Mouse (Mus musculus): ENCODE results near the gene Ntf5. TPM values are rescaled to one million over a fixed set of nuclear protein-coding genes. Genes with fewer than 3 reads are reported as not detected.
A peak's percentile ranks its signal among the peaks of the same experiment; 100 is the strongest.

Ntf5 gene
- 0.79 TPM in 1 of 2 replicates, not detected in the other for total RNA-seq (2017)

GRCm38 (mm10) chr7:45413113-45413863, at the start of gene Ntf5:
TSS of gene Ntf5 (plus strand) at chr7:45413695.
- no peak for ATAC-seq (replicated peaks in 1 of 2; ENCODE audit: insufficient read depth in 1 of 2, low FRiP score in 2 of 2, low TSS enrichment in 1 of 2, low read depth in 1 of 2, poor library complexity in 2 of 2, severe bottlenecking in 2 of 2)

- ATAC-seq (replicated peaks in 1 of 2; ENCODE audit: insufficient read depth in 1 of 2, low FRiP score in 2 of 2, low TSS enrichment in 1 of 2, low read depth in 1 of 2, poor library complexity in 2 of 2, severe bottlenecking in 2 of 2), result no peak
These were observed 49.5 kb upstream of the Ntf5 start for GRCm38 (mm10) chr7:45363983-45364382.

GRCm38 (mm10) chr7:45365742-45366651, 47.5 kb upstream of the Ntf5 start:
- ATAC-seq (replicated peaks in 1 of 2; ENCODE audit: insufficient read depth in 1 of 2, low FRiP score in 2 of 2, low TSS enrichment in 1 of 2, low read depth in 1 of 2, poor library complexity in 2 of 2, severe bottlenecking in 2 of 2), result no peak

- no peak for ATAC-seq (replicated peaks in 1 of 2; ENCODE audit: insufficient read depth in 1 of 2, low FRiP score in 2 of 2, low TSS enrichment in 1 of 2, low read depth in 1 of 2, poor library complexity in 2 of 2, severe bottlenecking in 2 of 2)
These were observed 46.9 kb upstream of the Ntf5 start, which contains the start of gene Ppfia3 for GRCm38 (mm10) chr7:45366652-45367019. TSS of gene Ppfia3 (minus strand) at chr7:45367019.

- ATAC-seq (replicated peaks in 1 of 2; ENCODE audit: insufficient read depth in 1 of 2, low FRiP score in 2 of 2, low TSS enrichment in 1 of 2, low read depth in 1 of 2, poor library complexity in 2 of 2, severe bottlenecking in 2 of 2), result peak; percentile 87 to 88
These were observed 46.2 kb upstream of the Ntf5 start for GRCm38 (mm10) chr7:45367020-45367880.

GRCm38 (mm10) chr7:45368178-45368577, 45.3 kb upstream of the Ntf5 start:
- no peak for ATAC-seq (replicated peaks in 1 of 2; ENCODE audit: insufficient read depth in 1 of 2, low FRiP score in 2 of 2, low TSS enrichment in 1 of 2, low read depth in 1 of 2, poor library complexity in 2 of 2, severe bottlenecking in 2 of 2)

GRCm38 (mm10) chr7:45369022-45369745, 44.3 kb upstream of the Ntf5 start:
- ATAC-seq (replicated peaks in 1 of 2; ENCODE audit: insufficient read depth in 1 of 2, low FRiP score in 2 of 2, low TSS enrichment in 1 of 2, low read depth in 1 of 2, poor library complexity in 2 of 2, severe bottlenecking in 2 of 2), result no peak

GRCm38 (mm10) chr7:45369836-45370474, 43.5 kb upstream of the Ntf5 start:
- no peak for ATAC-seq (replicated peaks in 1 of 2; ENCODE audit: insufficient read depth in 1 of 2, low FRiP score in 2 of 2, low TSS enrichment in 1 of 2, low read depth in 1 of 2, poor library complexity in 2 of 2, severe bottlenecking in 2 of 2)

GRCm38 (mm10) chr7:45370475-45371311, 42.8 kb upstream of the Ntf5 start, which contains the start of gene Lin7b:
TSS of gene Lin7b (minus strand) at chr7:45370583.
- ATAC-seq (replicated peaks in 1 of 2; ENCODE audit: insufficient read depth in 1 of 2, low FRiP score in 2 of 2, low TSS enrichment in 1 of 2, low read depth in 1 of 2, poor library complexity in 2 of 2, severe bottlenecking in 2 of 2), result peak; percentile 75 to 76

- no peak for ATAC-seq (replicated peaks in 1 of 2; ENCODE audit: insufficient read depth in 1 of 2, low FRiP score in 2 of 2, low TSS enrichment in 1 of 2, low read depth in 1 of 2, poor library complexity in 2 of 2, severe bottlenecking in 2 of 2)
These were observed 41.1 kb upstream of the Ntf5 start for GRCm38 (mm10) chr7:45372371-45372770.

- no peak for ATAC-seq (replicated peaks in 1 of 2; ENCODE audit: insufficient read depth in 1 of 2, low FRiP score in 2 of 2, low TSS enrichment in 1 of 2, low read depth in 1 of 2, poor library complexity in 2 of 2, severe bottlenecking in 2 of 2)
These were observed 38.9 kb upstream of the Ntf5 start for GRCm38 (mm10) chr7:45374620-45375019.

- ATAC-seq (replicated peaks in 1 of 2; ENCODE audit: insufficient read depth in 1 of 2, low FRiP score in 2 of 2, low TSS enrichment in 1 of 2, low read depth in 1 of 2, poor library complexity in 2 of 2, severe bottlenecking in 2 of 2), result no peak
These were observed 37.4 kb upstream of the Ntf5 start for GRCm38 (mm10) chr7:45376057-45376456.

GRCm38 (mm10) chr7:45386077-45386476, 27.4 kb upstream of the Ntf5 start:
- ATAC-seq (replicated peaks in 1 of 2; ENCODE audit: insufficient read depth in 1 of 2, low FRiP score in 2 of 2, low TSS enrichment in 1 of 2, low read depth in 1 of 2, poor library complexity in 2 of 2, severe bottlenecking in 2 of 2), result no peak

GRCm38 (mm10) chr7:45395129-45395541, 18.4 kb upstream of the Ntf5 start:
- peak; percentile 35 to 53 for ATAC-seq (replicated peaks in 1 of 2; ENCODE audit: insufficient read depth in 1 of 2, low FRiP score in 2 of 2, low TSS enrichment in 1 of 2, low read depth in 1 of 2, poor library complexity in 2 of 2, severe bottlenecking in 2 of 2)

- peak; percentile 98 to 99 for ATAC-seq (replicated peaks in 1 of 2; ENCODE audit: insufficient read depth in 1 of 2, low FRiP score in 2 of 2, low TSS enrichment in 1 of 2, low read depth in 1 of 2, poor library complexity in 2 of 2, severe bottlenecking in 2 of 2)
These were observed 17.7 kb upstream of the Ntf5 start, which contains the start of gene Snrnp70 for GRCm38 (mm10) chr7:45395578-45396336. TSS of gene Snrnp70 (minus strand) at chr7:45395742.

All from hematopoietic stem cell, adult 5-6 weeks (primary cell).